Mouse (Mus musculus): ENCODE measurements around the gene Wdr86. TPM values are rescaled to one million over a fixed set of nuclear protein-coding genes. Genes with fewer than 3 reads are reported as not detected.
"Not testable (repeated sequence)": the region's sequence is repeated elsewhere in the genome, so short reads cannot be mapped to it uniquely, and the experiment has no call there.

Wdr86 gene
- polyA plus RNA-seq, 1 experiment from 2014 or later = 9.8 TPM

GRCm38 (mm10) chr5:24709962-24710361 lies 20.6 kb downstream of the Wdr86 start:
- Histone ChIP-seq H3K9ac (ENCODE audit: low read depth, low read length) (no peak overlapping the region), H3K4me3 (ENCODE audit: low read depth, low read length) (no peak overlapping the region), H3K27ac (ENCODE audit: low read depth, low read length) (no peak overlapping the region), H3K4me1 (replicated peaks; ENCODE audit: control insufficient read depth, insufficient read depth, low read length) (peaks cover 3% of the 10 kb centered on the region; the same call in 1 of the 2 replicates), H3K27me3 (replicated peaks; ENCODE audit: control insufficient read depth, insufficient read depth, low read length) (no peaks in the 10 kb centered on the region), H3K9me3 (ENCODE audit: control insufficient read depth, low read length) (peaks cover 3% of the 10 kb centered on the region; the same call in 1 of the 2 replicates), H3K36me3 (ENCODE audit: control insufficient read depth, insufficient read depth, low read length) (peaks cover 36% of the 10 kb centered on the region), H3K4me2 (no peak overlapping the region)
- WGBS = 72% methylated on average over 2 of the region's 2 CpGs
- DNase-seq (ENCODE audit: low spot score) (no peak), ATAC-seq (replicated peaks; ENCODE audit: low FRiP score) (no peak)

- no peaks in the 10 kb centered on the region for H3K4me1 ChIP-seq (replicated peaks; ENCODE audit: control insufficient read depth, insufficient read depth, low read length)
- WGBS = 94% methylated on average over 8 of the region's 8 CpGs
- peaks cover 31% of the 10 kb centered on the region for H3K36me3 ChIP-seq (ENCODE audit: control insufficient read depth, insufficient read depth, low read length)
- no peak for ATAC-seq (replicated peaks; ENCODE audit: low FRiP score)
- no peak for DNase-seq (ENCODE audit: low spot score)
- H3K27ac ChIP-seq (ENCODE audit: low read depth, low read length) = no peak overlapping the region
- no peaks in the 10 kb centered on the region for H3K27me3 ChIP-seq (replicated peaks; ENCODE audit: control insufficient read depth, insufficient read depth, low read length)
- H3K9ac ChIP-seq (ENCODE audit: low read depth, low read length) = no peak overlapping the region
- no peak overlapping the region for H3K4me2 ChIP-seq
- H3K4me3 ChIP-seq (ENCODE audit: low read depth, low read length) = no peak overlapping the region
- H3K9me3 ChIP-seq (ENCODE audit: control insufficient read depth, low read length) = no peaks in the 10 kb centered on the region
Observed at GRCm38 (mm10) chr5:24704615-24705014, 25.9 kb downstream of the Wdr86 start.

GRCm38 (mm10) chr5:24701271-24701670 lies 29.3 kb downstream of the Wdr86 start:
- Histone ChIP-seq H3K4me1 (replicated peaks; ENCODE audit: control insufficient read depth, insufficient read depth, low read length) (no peaks in the 10 kb centered on the region), H3K27ac (ENCODE audit: low read depth, low read length) (no peak overlapping the region), H3K9ac (ENCODE audit: low read depth, low read length) (no peak overlapping the region), H3K4me3 (ENCODE audit: low read depth, low read length) (no peak overlapping the region), H3K27me3 (replicated peaks; ENCODE audit: control insufficient read depth, insufficient read depth, low read length) (no peaks in the 10 kb centered on the region), H3K36me3 (ENCODE audit: control insufficient read depth, insufficient read depth, low read length) (peaks cover 33% of the 10 kb centered on the region), H3K9me3 (ENCODE audit: control insufficient read depth, low read length) (no peaks in the 10 kb centered on the region), H3K4me2 (no peak overlapping the region)
- DNase-seq (ENCODE audit: low spot score) (no peak), ATAC-seq (replicated peaks; ENCODE audit: low FRiP score) (no peak)
- WGBS = 88% methylated on average over 3 of the region's 3 CpGs

- H3K4me2 ChIP-seq = no peak overlapping the region
- H3K9me3 ChIP-seq (ENCODE audit: control insufficient read depth, low read length) = no peaks in the 10 kb centered on the region
- no peak for DNase-seq (ENCODE audit: low spot score)
- 76% methylated on average over 3 of the region's 3 CpGs for WGBS
- H3K4me1 ChIP-seq (replicated peaks; ENCODE audit: control insufficient read depth, insufficient read depth, low read length) = no peaks in the 10 kb centered on the region
- no peak for ATAC-seq (replicated peaks; ENCODE audit: low FRiP score)
- peaks cover 36% of the 10 kb centered on the region for H3K36me3 ChIP-seq (ENCODE audit: control insufficient read depth, insufficient read depth, low read length)
- H3K4me3 ChIP-seq (ENCODE audit: low read depth, low read length) = no peak overlapping the region
- no peak overlapping the region for H3K27ac ChIP-seq (ENCODE audit: low read depth, low read length)
- H3K27me3 ChIP-seq (replicated peaks; ENCODE audit: control insufficient read depth, insufficient read depth, low read length) = no peaks in the 10 kb centered on the region
- no peak overlapping the region for H3K9ac ChIP-seq (ENCODE audit: low read depth, low read length)
Observed at GRCm38 (mm10) chr5:24696704-24697103, 33.8 kb downstream of the Wdr86 start.

- Histone ChIP-seq H3K9ac (ENCODE audit: low read depth, low read length) (no peak overlapping the region; the same call in 1 of the 2 replicates), H3K4me2 (peak overlapping the region; percentile 71)
Observed at GRCm38 (mm10) chr5:24687696-24688095, 42.8 kb downstream of the Wdr86 start.

GRCm38 (mm10) chr5:24686671-24687420 lies 43.7 kb downstream of the Wdr86 start:
- DNase-seq (ENCODE audit: low spot score); H3K27ac ChIP-seq (ENCODE audit: low read depth, low read length); H3K27me3 ChIP-seq (replicated peaks; ENCODE audit: control insufficient read depth, insufficient read depth, low read length); ATAC-seq (replicated peaks; ENCODE audit: low FRiP score); H3K9me3 ChIP-seq (ENCODE audit: control insufficient read depth, low read length): not testable (repeated sequence)
- H3K9ac ChIP-seq (ENCODE audit: low read depth, low read length) = peak overlapping the region; percentile 74
- peak overlapping the region; percentile 71 for H3K4me2 ChIP-seq
- WGBS = 67% methylated on average over 16 of the region's 16 CpGs
- H3K36me3 ChIP-seq (ENCODE audit: control insufficient read depth, insufficient read depth, low read length) = peaks cover 11% of the 10 kb centered on the region; the same call in 1 of the 2 replicates
- peak overlapping the region; percentile 82 for H3K4me3 ChIP-seq (ENCODE audit: low read depth, low read length)
- peaks cover 17% of the 10 kb centered on the region for H3K4me1 ChIP-seq (replicated peaks; ENCODE audit: control insufficient read depth, insufficient read depth, low read length)

More at GRCm38 (mm10) chr5:24687696-24688095, 42.8 kb downstream of the Wdr86 start:
- DNase-seq (ENCODE audit: low spot score) = no peak
- WGBS = 34% methylated on average over 1 of the region's 1 CpGs
- Histone ChIP-seq H3K9me3 (ENCODE audit: control insufficient read depth, low read length) (no peaks in the 10 kb centered on the region), H3K4me3 (ENCODE audit: low read depth, low read length) (no peak overlapping the region), H3K4me1 (replicated peaks; ENCODE audit: control insufficient read depth, insufficient read depth, low read length) (peaks cover 17% of the 10 kb centered on the region), H3K27me3 (replicated peaks; ENCODE audit: control insufficient read depth, insufficient read depth, low read length) (no peaks in the 10 kb centered on the region), H3K36me3 (ENCODE audit: control insufficient read depth, insufficient read depth, low read length) (peaks cover 13% of the 10 kb centered on the region; the same call in 1 of the 2 replicates), H3K27ac (ENCODE audit: low read depth, low read length) (no peak overlapping the region)
- no peak for ATAC-seq (replicated peaks; ENCODE audit: low FRiP score)

- Histone ChIP-seq H3K4me1 (replicated peaks; ENCODE audit: control insufficient read depth, insufficient read depth, low read length) (peaks cover 17% of the 10 kb centered on the region), H3K36me3 (ENCODE audit: control insufficient read depth, insufficient read depth, low read length) (peaks cover 7% of the 10 kb centered on the region; the same call in 1 of the 2 replicates), H3K27ac (ENCODE audit: low read depth, low read length) (peak overlapping the region; percentile 74), H3K27me3 (replicated peaks; ENCODE audit: control insufficient read depth, insufficient read depth, low read length) (no peaks in the 10 kb centered on the region), H3K4me3 (ENCODE audit: low read depth, low read length) (peak overlapping the region; percentile 82), H3K9ac (ENCODE audit: low read depth, low read length) (peak overlapping the region; percentile 74), H3K4me2 (peak overlapping the region; percentile 71), H3K9me3 (ENCODE audit: control insufficient read depth, low read length) (no peaks in the 10 kb centered on the region)
- peak; percentile 4; the same call in 1 of the 2 replicates for ATAC-seq (replicated peaks; ENCODE audit: low FRiP score)
- WGBS = under 1% methylated on average over 15 of the region's 15 CpGs
- DNase-seq (ENCODE audit: low spot score) = no peak
Observed at GRCm38 (mm10) chr5:24686176-24686575, 44.4 kb downstream of the Wdr86 start.

GRCm38 (mm10) chr5:24685366-24686093 lies 45.0 kb downstream of the Wdr86 start, which contains the start of gene Nub1:
TSS of gene Nub1 (plus strand) at chr5:24685532.
- peak; percentile 99 for DNase-seq (ENCODE audit: low spot score)

More at GRCm38 (mm10) chr5:24685366-24686093, 45.0 kb downstream of the Wdr86 start, which contains the start of gene Nub1:
- peak within 1 kb of the TSS; percentile 96 for H3K27ac ChIP-seq (ENCODE audit: low read depth, low read length)
- H3K4me2 ChIP-seq = peak within 1 kb of the TSS; percentile 71
- no peaks in the 10 kb centered on the region for H3K27me3 ChIP-seq (replicated peaks; ENCODE audit: control insufficient read depth, insufficient read depth, low read length)
- peak; percentile 97 for ATAC-seq (replicated peaks; ENCODE audit: low FRiP score)
- H3K36me3 ChIP-seq (ENCODE audit: control insufficient read depth, insufficient read depth, low read length) = peaks cover 7% of the 10 kb centered on the region; the same call in 1 of the 2 replicates
- H3K4me3 ChIP-seq (ENCODE audit: low read depth, low read length) = peak within 1 kb of the TSS; percentile 82
- no peaks in the 10 kb centered on the region for H3K9me3 ChIP-seq (ENCODE audit: control insufficient read depth, low read length)
- under 1% methylated on average over 49 of the region's 53 CpGs for WGBS
- H3K4me1 ChIP-seq (replicated peaks; ENCODE audit: control insufficient read depth, insufficient read depth, low read length) = peaks cover 17% of the 10 kb centered on the region
- H3K9ac ChIP-seq (ENCODE audit: low read depth, low read length) = peak within 1 kb of the TSS; percentile 74

All from liver, embryonic 11.5 days (tissue).